Mouse (Mus musculus): Measurements from ENCODE around the gene Taok3. TPM values are rescaled to one million over a fixed set of nuclear protein-coding genes. Genes with fewer than 3 reads are reported as not detected.

Taok3 gene
- polyA plus RNA-seq, 1 experiment from 2014 or later = 20.1 TPM

DNA sequence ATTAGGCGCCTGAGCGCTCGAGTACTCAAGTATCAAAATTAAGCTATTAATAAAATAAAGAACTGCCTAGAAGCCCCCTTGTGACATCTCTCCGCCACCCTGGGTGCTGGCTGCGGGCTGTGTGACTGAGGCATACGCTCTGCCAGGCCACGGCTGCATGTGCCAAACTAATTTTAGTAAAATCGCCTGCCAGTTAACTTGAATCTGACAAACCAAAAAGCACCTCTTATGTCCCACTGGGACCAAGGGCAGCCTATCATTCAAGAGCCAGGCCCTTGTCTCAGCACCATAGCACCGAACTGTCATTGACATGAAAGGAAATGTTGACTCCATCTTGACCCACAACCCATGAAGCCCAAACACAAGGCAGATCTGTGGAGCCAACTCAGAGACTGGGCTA lies 14.2 kb upstream of the Taok3 start:
- Histone ChIP-seq H3K27ac (ENCODE audit: low read length) (no peak overlapping the region), H3K4me1 (ENCODE audit: insufficient read depth, low read length) (no peaks in the 10 kb centered on the region), H3K9me3 (ENCODE audit: low read length) (no peaks in the 10 kb centered on the region), H3K4me2 (replicated peaks; ENCODE audit: low read depth, low read length) (no peak overlapping the region), H3K9ac (replicated peaks; ENCODE audit: low read length) (no peak overlapping the region), H3K27me3 (ENCODE audit: insufficient read depth, low read length) (no peaks in the 10 kb centered on the region), H3K4me3 (ENCODE audit: low read length) (no peak overlapping the region), H3K36me3 (ENCODE audit: insufficient read depth, low read length) (peaks cover 78% of the 10 kb centered on the region)
- 80% methylated on average over 9 of the region's 9 CpGs for WGBS
- no peak for ATAC-seq (ENCODE audit: low FRiP score, low TSS enrichment)

DNA sequence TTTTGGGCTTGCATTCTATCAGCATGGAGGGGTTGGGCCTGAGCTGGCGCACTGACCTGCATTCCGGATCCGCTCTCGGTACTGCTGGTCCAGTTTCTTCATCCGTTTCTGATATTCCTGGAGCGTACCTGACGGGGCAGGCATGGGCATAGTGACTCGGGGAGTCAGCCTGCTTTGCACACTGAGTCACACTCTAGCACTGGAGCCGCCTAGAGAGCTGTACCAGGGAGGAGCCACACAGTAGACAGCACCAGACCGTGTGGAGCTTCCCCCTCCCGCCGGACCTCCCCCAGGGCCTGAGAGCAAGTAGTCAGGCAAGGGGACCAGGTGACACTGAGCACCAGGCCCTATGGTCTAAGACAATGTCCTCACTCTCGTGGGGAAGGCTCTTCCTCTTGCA lies 11.6 kb upstream of the Taok3 start:
- whole genome bisulfite sequencing = 93% methylated on average over 13 of the region's 13 CpGs
- Histone ChIP-seq H3K27me3 (ENCODE audit: insufficient read depth, low read length) (no peaks in the 10 kb centered on the region), H3K9ac (replicated peaks; ENCODE audit: low read length) (no peak overlapping the region), H3K36me3 (ENCODE audit: insufficient read depth, low read length) (peaks cover 79% of the 10 kb centered on the region), H3K27ac (ENCODE audit: low read length) (no peak overlapping the region), H3K4me1 (ENCODE audit: insufficient read depth, low read length) (no peaks in the 10 kb centered on the region), H3K4me2 (replicated peaks; ENCODE audit: low read depth, low read length) (no peak overlapping the region), H3K4me3 (ENCODE audit: low read length) (no peak overlapping the region), H3K9me3 (ENCODE audit: low read length) (no peaks in the 10 kb centered on the region)
- ATAC-seq (ENCODE audit: low FRiP score, low TSS enrichment) = no peak

DNA sequence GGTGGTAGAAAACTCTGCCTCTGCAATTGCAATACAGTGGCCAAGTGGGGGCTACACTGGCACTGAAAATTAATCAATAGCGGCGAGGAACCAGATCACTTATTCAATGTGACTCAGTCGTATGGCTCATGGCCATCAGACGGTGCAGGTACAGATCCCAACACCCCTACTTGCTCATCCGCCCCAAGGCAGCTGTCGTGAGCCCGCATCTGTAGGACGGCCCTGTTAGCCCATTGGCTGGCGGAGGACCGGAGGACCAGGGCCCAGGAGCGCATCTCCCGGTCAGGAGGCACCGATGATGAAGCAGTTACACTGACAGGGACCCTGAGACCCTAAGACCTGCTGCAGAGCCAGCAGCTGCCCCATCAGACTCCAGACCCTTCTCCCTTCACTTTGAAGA lies 11.2 kb upstream of the Taok3 start:
- Histone ChIP-seq H3K4me3 (ENCODE audit: low read length) (no peak overlapping the region), H3K36me3 (ENCODE audit: insufficient read depth, low read length) (peaks cover 80% of the 10 kb centered on the region)
- no peak for ATAC-seq (ENCODE audit: low FRiP score, low TSS enrichment)

DNA sequence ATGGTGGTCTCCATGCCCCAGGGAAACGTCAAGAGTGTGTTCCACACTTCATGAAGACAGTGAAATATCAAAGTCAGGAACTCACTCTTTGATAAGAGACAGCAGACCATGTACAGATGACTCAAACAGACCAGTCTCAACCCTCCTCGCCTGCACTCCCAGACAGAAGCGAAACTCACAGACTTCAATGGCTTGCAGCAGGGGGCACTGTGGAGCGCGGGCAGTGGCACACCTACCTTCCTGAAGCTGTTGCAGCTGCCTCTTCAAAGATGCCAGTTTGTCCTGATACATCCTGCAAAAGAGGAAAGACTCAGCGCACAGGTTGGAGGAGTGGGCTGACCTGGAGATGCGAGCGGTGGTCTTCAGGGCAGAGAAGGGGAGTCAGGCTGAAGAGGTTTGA lies 10.4 kb upstream of the Taok3 start:
- Histone ChIP-seq H3K9ac (replicated peaks; ENCODE audit: low read length) (no peak overlapping the region), H3K4me3 (ENCODE audit: low read length) (no peak overlapping the region), H3K36me3 (ENCODE audit: insufficient read depth, low read length) (peaks cover 75% of the 10 kb centered on the region), H3K27ac (ENCODE audit: low read length) (no peak overlapping the region), H3K4me1 (ENCODE audit: insufficient read depth, low read length) (0 out of 2 replicates have a peak, but pooled peaks cover 6% of the 10 kb centered on the region), H3K4me2 (replicated peaks; ENCODE audit: low read depth, low read length) (no peak overlapping the region), H3K9me3 (ENCODE audit: low read length) (no peaks in the 10 kb centered on the region), H3K27me3 (ENCODE audit: insufficient read depth, low read length) (no peaks in the 10 kb centered on the region)
- no peak for ATAC-seq (ENCODE audit: low FRiP score, low TSS enrichment)
- WGBS = 86% methylated on average over 8 of the region's 8 CpGs

More for the DNA sequence above, 11.2 kb upstream of the Taok3 start:
- no peak overlapping the region for H3K4me2 ChIP-seq (replicated peaks; ENCODE audit: low read depth, low read length)
- no peak overlapping the region for H3K9ac ChIP-seq (replicated peaks; ENCODE audit: low read length)
- no peak overlapping the region for H3K27ac ChIP-seq (ENCODE audit: low read length)
- no peaks in the 10 kb centered on the region for H3K4me1 ChIP-seq (ENCODE audit: insufficient read depth, low read length)
- WGBS = 97% methylated on average over 13 of the region's 13 CpGs
- no peaks in the 10 kb centered on the region for H3K9me3 ChIP-seq (ENCODE audit: low read length)
- no peaks in the 10 kb centered on the region for H3K27me3 ChIP-seq (ENCODE audit: insufficient read depth, low read length)

DNA sequence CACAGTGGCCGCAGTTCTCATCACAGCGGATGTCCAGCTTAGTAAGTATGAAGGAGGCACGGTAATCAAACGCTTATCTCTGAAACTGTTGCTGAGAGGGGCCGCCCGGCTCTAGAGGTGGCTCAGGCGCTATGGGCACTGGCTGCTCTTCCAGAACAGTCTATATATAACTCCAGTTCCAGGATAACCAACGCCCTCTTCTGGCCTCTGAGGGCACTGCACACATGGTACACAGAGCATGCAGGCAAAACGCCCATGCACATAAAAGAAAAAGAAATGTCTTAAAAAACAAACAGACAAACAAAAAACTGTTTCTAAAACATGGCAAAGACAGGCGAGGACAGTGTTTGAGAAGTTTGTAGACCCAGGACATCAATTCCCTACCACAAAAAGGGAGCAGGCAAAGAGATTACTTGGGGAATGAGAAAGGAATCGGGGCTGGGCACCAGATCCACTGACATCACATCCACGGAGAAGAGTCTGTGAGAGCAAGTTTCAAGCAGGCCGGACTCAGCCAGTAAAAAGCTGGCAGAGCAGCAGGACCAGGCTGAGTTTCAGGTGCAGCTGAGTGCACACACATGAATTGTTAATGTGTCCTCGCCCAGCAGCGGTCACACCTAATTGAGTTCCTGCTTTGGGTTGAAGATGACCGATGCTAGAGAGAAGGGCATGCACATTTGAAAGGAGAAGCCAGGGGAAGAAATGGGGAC lies 8.7 kb upstream of the Taok3 start:
- Histone ChIP-seq H3K4me1 (ENCODE audit: insufficient read depth, low read length) (peaks cover 7% of the 10 kb centered on the region), H3K9me3 (ENCODE audit: low read length) (no peaks in the 10 kb centered on the region), H3K27me3 (ENCODE audit: insufficient read depth, low read length) (no peaks in the 10 kb centered on the region), H3K27ac (ENCODE audit: low read length) (no peak overlapping the region), H3K9ac (replicated peaks; ENCODE audit: low read length) (no peak overlapping the region), H3K4me2 (replicated peaks; ENCODE audit: low read depth, low read length) (no peak overlapping the region), H3K4me3 (ENCODE audit: low read length) (no peak overlapping the region), H3K36me3 (ENCODE audit: insufficient read depth, low read length) (peaks cover 59% of the 10 kb centered on the region)
- ATAC-seq (ENCODE audit: low FRiP score, low TSS enrichment) = no peak
- WGBS = 87% methylated on average over 16 of the region's 16 CpGs

DNA sequence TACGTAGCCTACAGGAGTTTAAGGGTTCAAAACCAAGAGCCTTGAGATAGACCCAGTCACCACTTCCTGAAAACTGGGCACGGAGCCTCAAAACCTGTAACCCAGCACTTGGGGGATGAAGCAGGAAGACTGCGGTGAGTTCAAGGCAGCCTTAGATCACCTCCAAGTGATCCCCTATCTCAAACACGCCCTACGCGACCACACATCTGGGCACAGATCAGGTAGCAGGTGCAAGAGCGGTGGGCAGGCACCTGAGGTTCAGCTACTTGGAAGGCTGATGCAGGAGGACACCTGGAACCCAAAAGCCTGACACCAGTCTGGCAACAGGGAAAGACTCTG lies 8.2 kb upstream of the Taok3 start:
- Histone ChIP-seq H3K4me3 (ENCODE audit: low read length) (no peak overlapping the region), H3K36me3 (ENCODE audit: insufficient read depth, low read length) (peaks cover 54% of the 10 kb centered on the region), H3K27me3 (ENCODE audit: insufficient read depth, low read length) (no peaks in the 10 kb centered on the region), H3K9ac (replicated peaks; ENCODE audit: low read length) (no peak overlapping the region), H3K4me1 (ENCODE audit: insufficient read depth, low read length) (peaks cover 9% of the 10 kb centered on the region), H3K9me3 (ENCODE audit: low read length) (no peaks in the 10 kb centered on the region), H3K27ac (ENCODE audit: low read length) (no peak overlapping the region), H3K4me2 (replicated peaks; ENCODE audit: low read depth, low read length) (no peak overlapping the region)
- ATAC-seq (ENCODE audit: low FRiP score, low TSS enrichment) = no peak
- WGBS = 97% methylated on average over 7 of the region's 7 CpGs

DNA sequence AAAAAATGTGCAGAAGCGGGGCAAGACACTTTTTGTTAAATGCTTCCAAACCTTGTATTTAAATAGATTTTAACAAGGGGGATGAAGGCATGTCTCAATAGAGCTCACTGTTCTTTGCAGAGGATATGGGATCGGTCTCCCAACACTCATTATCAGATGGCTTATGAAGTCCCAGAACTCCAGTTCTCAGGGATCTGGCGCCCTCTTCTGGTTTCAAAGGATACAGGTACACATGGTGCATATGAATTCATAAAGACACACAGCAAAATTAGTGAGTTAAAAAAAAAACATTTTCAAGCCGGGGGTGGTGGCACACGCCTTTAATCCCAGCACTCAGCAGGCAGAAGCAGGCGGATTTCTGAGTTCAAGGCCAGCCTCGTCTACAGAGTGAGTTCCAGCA lies 6.6 kb upstream of the Taok3 start:
- H3K4me3 ChIP-seq (ENCODE audit: low read length) = no peak overlapping the region
- H3K36me3 ChIP-seq (ENCODE audit: insufficient read depth, low read length) = peaks cover 41% of the 10 kb centered on the region
- WGBS = 94% methylated on average over 7 of the region's 7 CpGs
- no peak for ATAC-seq (ENCODE audit: low FRiP score, low TSS enrichment)
- H3K27me3 ChIP-seq (ENCODE audit: insufficient read depth, low read length) = no peaks in the 10 kb centered on the region
- H3K9me3 ChIP-seq (ENCODE audit: low read length) = no peaks in the 10 kb centered on the region
- H3K27ac ChIP-seq (ENCODE audit: low read length) = no peak overlapping the region
- H3K9ac ChIP-seq (replicated peaks; ENCODE audit: low read length) = no peak overlapping the region
- H3K4me2 ChIP-seq (replicated peaks; ENCODE audit: low read depth, low read length) = no peak overlapping the region
- H3K4me1 ChIP-seq (ENCODE audit: insufficient read depth, low read length) = peaks cover 9% of the 10 kb centered on the region

DNA sequence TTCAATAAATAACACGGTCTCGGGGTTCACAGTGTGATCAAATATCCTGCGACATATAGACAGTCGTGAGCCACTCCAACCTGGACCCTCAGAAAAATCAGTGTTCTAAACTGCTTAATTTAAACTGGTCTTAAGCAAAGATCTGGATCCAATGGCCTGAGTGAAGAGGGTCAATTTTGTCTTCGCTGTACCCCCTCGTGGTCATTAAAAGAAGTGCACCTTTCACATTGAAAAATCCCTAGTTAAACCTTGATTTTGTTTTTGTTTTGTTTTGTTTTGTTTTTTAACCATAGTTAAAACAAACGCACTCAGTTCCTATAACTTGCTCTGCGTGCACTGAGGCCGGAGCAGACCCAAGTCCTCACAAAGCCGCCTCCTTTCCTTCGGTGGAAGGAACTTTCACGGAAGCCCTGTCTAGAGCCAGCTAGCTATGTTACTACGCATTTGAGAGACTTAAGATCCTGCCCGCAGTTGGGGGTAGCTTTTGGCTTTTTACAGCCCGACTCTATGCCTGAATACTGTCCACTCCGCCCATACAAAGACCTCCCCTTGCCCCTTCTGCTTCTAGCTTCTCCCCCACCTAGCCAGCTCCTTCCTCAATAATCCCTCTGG lies 5.2 kb upstream of the Taok3 start:
- Histone ChIP-seq H3K9me3 (ENCODE audit: low read length) (no peaks in the 10 kb centered on the region), H3K4me2 (replicated peaks; ENCODE audit: low read depth, low read length) (peak overlapping the region; percentile 90), H3K27ac (ENCODE audit: low read length) (peak overlapping the region; percentile 81), H3K4me1 (ENCODE audit: insufficient read depth, low read length) (peaks cover 15% of the 10 kb centered on the region), H3K4me3 (ENCODE audit: low read length) (peak overlapping the region; percentile 89), H3K36me3 (ENCODE audit: insufficient read depth, low read length) (peaks cover 29% of the 10 kb centered on the region), H3K9ac (replicated peaks; ENCODE audit: low read length) (peak overlapping the region; percentile 86), H3K27me3 (ENCODE audit: insufficient read depth, low read length) (no peaks in the 10 kb centered on the region)
- WGBS = 6% methylated on average over 16 of the region's 16 CpGs
- no peak for ATAC-seq (ENCODE audit: low FRiP score, low TSS enrichment)

DNA sequence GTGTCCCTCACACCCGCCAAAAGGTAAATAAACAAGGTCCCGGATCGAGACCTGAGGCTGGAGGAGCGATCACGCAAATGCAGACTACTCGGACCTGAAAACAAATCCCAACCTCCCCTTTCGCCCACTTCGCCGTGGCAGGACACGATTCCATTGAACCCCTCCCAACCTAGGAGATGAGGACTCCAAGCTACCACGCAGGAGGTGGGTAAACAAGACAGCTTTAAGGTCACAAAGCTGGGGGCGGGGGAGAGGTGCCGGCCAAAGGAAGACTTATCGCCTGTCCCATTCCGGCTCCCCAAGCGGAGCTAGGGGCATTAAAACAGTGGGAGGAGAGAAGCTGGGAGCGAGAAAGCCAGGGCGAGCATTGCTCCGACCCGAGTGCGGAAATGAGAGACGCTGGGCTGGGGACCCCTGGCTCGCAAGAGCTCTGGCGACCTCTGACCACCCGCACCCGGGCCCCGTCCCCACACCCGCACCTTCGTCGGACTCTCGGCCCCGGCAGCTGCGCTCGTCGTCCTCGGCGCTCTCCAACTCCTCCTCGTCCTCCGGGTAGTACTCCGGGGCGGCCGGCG lies 4.6 kb upstream of the Taok3 start:
- Histone ChIP-seq H3K36me3 (ENCODE audit: insufficient read depth, low read length) (peaks cover 29% of the 10 kb centered on the region), H3K4me3 (ENCODE audit: low read length) (peak overlapping the region; percentile 89), H3K9ac (replicated peaks; ENCODE audit: low read length) (peak overlapping the region; percentile 86), H3K9me3 (ENCODE audit: low read length) (no peaks in the 10 kb centered on the region), H3K27me3 (ENCODE audit: insufficient read depth, low read length) (no peaks in the 10 kb centered on the region), H3K27ac (ENCODE audit: low read length) (peak overlapping the region; percentile 81), H3K4me2 (replicated peaks; ENCODE audit: low read depth, low read length) (peak overlapping the region; percentile 90), H3K4me1 (ENCODE audit: insufficient read depth, low read length) (peaks cover 15% of the 10 kb centered on the region)
- under 1% methylated on average over 37 of the region's 43 CpGs for WGBS
- ATAC-seq (ENCODE audit: low FRiP score, low TSS enrichment) = peak; percentile 36

DNA sequence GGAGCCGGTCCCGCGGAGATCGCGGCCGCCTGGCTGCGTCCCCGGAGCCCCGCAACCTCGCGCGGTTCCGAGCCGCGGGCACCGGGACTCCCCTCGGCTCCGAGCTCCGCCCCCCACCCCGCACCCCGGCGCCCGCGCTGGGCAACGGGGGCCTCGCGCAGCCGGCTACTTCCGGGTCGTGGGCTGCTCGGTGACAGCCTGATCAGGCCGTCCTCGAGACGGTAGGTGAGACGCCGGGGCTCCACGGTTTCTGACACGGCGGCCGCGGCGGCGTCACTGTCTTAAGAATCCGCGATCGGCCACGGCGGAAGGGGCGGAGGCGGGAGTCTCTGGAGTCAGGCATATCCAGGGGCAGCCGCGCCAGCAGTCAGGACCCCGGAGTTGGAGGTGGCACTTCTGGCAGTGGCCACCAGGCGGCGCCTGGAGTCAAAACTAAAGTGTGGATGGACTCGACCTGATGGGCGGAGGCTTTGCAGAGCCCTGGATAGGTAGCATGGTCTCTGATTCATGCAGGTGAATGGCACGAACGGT lies 4.0 kb upstream of the Taok3 start, which contains the start of gene Suds3:
Gene Suds3, minus strand, starts transcription at position 278 of the 531 bp plus-strand sequence.
- WGBS = under 1% methylated on average over 59 of the region's 59 CpGs
- Histone ChIP-seq H3K9me3 (ENCODE audit: low read length) (no peaks in the 10 kb centered on the region), H3K9ac (replicated peaks; ENCODE audit: low read length) (peak within 1 kb of the TSS; percentile 86), H3K27ac (ENCODE audit: low read length) (peak within 1 kb of the TSS; percentile 81), H3K4me1 (ENCODE audit: insufficient read depth, low read length) (peaks cover 19% of the 10 kb centered on the region), H3K4me2 (replicated peaks; ENCODE audit: low read depth, low read length) (peak within 1 kb of the TSS; percentile 90), H3K27me3 (ENCODE audit: insufficient read depth, low read length) (no peaks in the 10 kb centered on the region), H3K4me3 (ENCODE audit: low read length) (peak within 1 kb of the TSS; percentile 89), H3K36me3 (ENCODE audit: insufficient read depth, low read length) (peaks cover 26% of the 10 kb centered on the region)
- ATAC-seq (ENCODE audit: low FRiP score, low TSS enrichment) = peak; percentile 77

Data from kidney, embryonic 16.5 days (tissue).